Comparison of ENCODE assay signal across 9 mouse cellular contexts in genomic region chr7:132894841-132895555, GRCm38 (mm10). TPM values are rescaled to one million over a fixed set of nuclear protein-coding genes. Genes with fewer than 3 reads are reported as not detected.
A peak's percentile ranks its signal among the peaks of the same experiment; 100 is the strongest.
DNase-seq lines count a peak whose midpoint lies in the region; ATAC-seq and TF ChIP-seq lines count a peak whose summit lies in the region.
"Had no signal": no experiment of that assay in that cellular context is flagged by ENCODE, and none has a peak within 500 bp of the region (broad histone marks: within the 10 kb centered on the region; RNA-seq: fewer than 3 reads in every experiment).

No protein-coding gene starts in this region.

- no peak for ATAC-seq in neural tube, embryonic 15.5 days (ENCODE audit: low FRiP score)
- ATAC-seq in intestine, embryonic 15.5 days: no peak
- ATAC-seq: midbrain, embryonic 13.5 days had no signal

- peak; percentile 26 to 33 for DNase-seq in layer of hippocampus, adult 2 months (ENCODE audit: low spot score in 2 of 2)
- no peak for DNase-seq in layer of hippocampus, postnatal 36 days
- peak; percentile 86 for DNase-seq in adrenal gland, postnatal 14 days
- DNase-seq in cerebellum, postnatal 36 days: peak; percentile 60 to 68
- peak; percentile 79 for DNase-seq in lung, postnatal 25 days (ENCODE audit: low spot score)
- no peak for DNase-seq in urinary bladder, adult 18-20 months (ENCODE audit: low spot score in 2 of 2)

- H3K27me3 ChIP-seq in neural tube, embryonic 15.5 days (replicated peaks): no peaks in the 10 kb centered on the region
- no peaks in the 10 kb centered on the region for H3K27me3 ChIP-seq in intestine, embryonic 15.5 days (replicated peaks)
- H3K27me3 ChIP-seq: midbrain, embryonic 13.5 days had no signal

- no peaks in the 10 kb centered on the region; the same call in 1 of the 2 replicates for H3K4me1 ChIP-seq in neural tube, embryonic 15.5 days
- H3K4me1 ChIP-seq in intestine, embryonic 15.5 days (replicated peaks): no peaks in the 10 kb centered on the region
- H3K4me1 ChIP-seq: midbrain, embryonic 13.5 days had no signal

- H3K9me3 ChIP-seq in neural tube, embryonic 15.5 days (replicated peaks): no peaks in the 10 kb centered on the region
- no peaks in the 10 kb centered on the region for H3K9me3 ChIP-seq in intestine, embryonic 15.5 days
- H3K9me3 ChIP-seq: midbrain, embryonic 13.5 days had no signal

- no peaks in the 10 kb centered on the region for H3K36me3 ChIP-seq in neural tube, embryonic 15.5 days
- no peaks in the 10 kb centered on the region for H3K36me3 ChIP-seq in intestine, embryonic 15.5 days
- H3K36me3 ChIP-seq: midbrain, embryonic 13.5 days had no signal

- no peak overlapping the region for H3K4me3 ChIP-seq in layer of hippocampus, adult 2 months
- no peak overlapping the region for H3K4me3 ChIP-seq in neural tube, embryonic 15.5 days (replicated peaks)
- H3K4me3 ChIP-seq in intestine, embryonic 15.5 days (replicated peaks): no peak overlapping the region
- H3K4me3 ChIP-seq: midbrain, embryonic 13.5 days had no signal

- H3K9ac ChIP-seq in neural tube, embryonic 15.5 days (replicated peaks): no peak overlapping the region
- H3K9ac ChIP-seq in intestine, embryonic 15.5 days: no peak overlapping the region
- H3K9ac ChIP-seq: midbrain, embryonic 13.5 days had no signal

- peak overlapping the region; percentile 57; the same call in 1 of the 2 replicates for H3K27ac ChIP-seq in layer of hippocampus, adult 2 months
- no peak overlapping the region for H3K27ac ChIP-seq in neural tube, embryonic 15.5 days (replicated peaks)
- H3K27ac ChIP-seq in intestine, embryonic 15.5 days: no peak overlapping the region
- H3K27ac ChIP-seq: midbrain, embryonic 13.5 days had no signal

- no peak for TF ChIP-seq CTCF in layer of hippocampus, adult 2 months (conservative IDR thresholded peaks at IDR 0.05)

- 59% methylated on average over 7 of the region's 7 CpGs for WGBS in neural tube, embryonic 15.5 days
- WGBS in intestine, embryonic 15.5 days: 64% methylated on average over 7 of the region's 7 CpGs

- H3K4me2 ChIP-seq in neural tube, embryonic 15.5 days: no peak overlapping the region
- no peak overlapping the region for H3K4me2 ChIP-seq in intestine, embryonic 15.5 days (replicated peaks)
- H3K4me2 ChIP-seq: midbrain, embryonic 13.5 days had no signal

RNA-seq across cellular contexts. Expression of gene Zranb1, which starts 35.9 kb away (rescaled TPM):
- 10 to 100 TPM; 45.9 to 46.3 TPM for total RNA-seq in layer of hippocampus, adult 2 months (2021)
- 10 to 100 TPM; 39.3 to 46.1 TPM for total RNA-seq in layer of hippocampus, postnatal 36 days (2021)
- total RNA-seq in adrenal gland, postnatal 14 days (2021): 30.4 and 33.9 TPM in 2 replicates
- 19.6 and 20.5 TPM in 2 replicates for polyA plus RNA-seq in neural tube, embryonic 15.5 days (2015; fragmentation: Nextera tagmentation; extraction: Ambion mirVana)
- polyA plus RNA-seq in intestine, embryonic 15.5 days (2015; fragmentation: Nextera tagmentation; extraction: Ambion mirVana): 9.9 and 10.6 TPM in 2 replicates

RNA-seq across cellular contexts. Expression of gene Abraxas2, which starts 36.0 kb away (rescaled TPM):
- total RNA-seq in layer of hippocampus, adult 2 months (2021): 10 to 100 TPM; 28.8 to 30.3 TPM
- 10 to 100 TPM; 28.3 to 31.5 TPM for total RNA-seq in layer of hippocampus, postnatal 36 days (2021)
- 33.6 and 35.8 TPM in 2 replicates for total RNA-seq in adrenal gland, postnatal 14 days (2021)
- 32.6 and 34.5 TPM in 2 replicates for polyA plus RNA-seq in neural tube, embryonic 15.5 days (2015; fragmentation: Nextera tagmentation; extraction: Ambion mirVana)
- 30.3 and 36.9 TPM in 2 replicates for polyA plus RNA-seq in intestine, embryonic 15.5 days (2015; fragmentation: Nextera tagmentation; extraction: Ambion mirVana)

RNA-seq across cellular contexts. Expression of gene Eef1akmt2, which starts 42.5 kb away (rescaled TPM):
- total RNA-seq in layer of hippocampus, adult 2 months (2021): 10 to 100 TPM; 35.8 to 38.6 TPM
- total RNA-seq in layer of hippocampus, postnatal 36 days (2021): 10 to 100 TPM; 31.6 to 36.7 TPM
- 26.3 and 30.4 TPM in 2 replicates for total RNA-seq in adrenal gland, postnatal 14 days (2021)
- polyA plus RNA-seq in neural tube, embryonic 15.5 days (2015; fragmentation: Nextera tagmentation; extraction: Ambion mirVana): 76.3 and 84.5 TPM in 2 replicates
- 60.7 and 64.4 TPM in 2 replicates for polyA plus RNA-seq in intestine, embryonic 15.5 days (2015; fragmentation: Nextera tagmentation; extraction: Ambion mirVana)

Comparison
In these comparisons a context has a peak if more than half of its experiments do, and no peak if none do; other contexts are left out.
1. DNase-seq: peak in layer of hippocampus, adult 2 months (2 of 2), adrenal gland, postnatal 14 days (single experiment), cerebellum, postnatal 36 days (2 of 2) and lung, postnatal 25 days (single experiment); none in layer of hippocampus, postnatal 36 days (0 of 2) and urinary bladder, adult 18-20 months (0 of 2).